Mouse (Mus musculus): ENCODE measurements around the gene Rab42. TPM values are rescaled to one million over a fixed set of nuclear protein-coding genes. Genes with fewer than 3 reads are reported as not detected.
A peak's percentile ranks its signal among the peaks of the same experiment; 100 is the strongest.
"Not testable (repeated sequence)": the region's sequence is repeated elsewhere in the genome, so short reads cannot be mapped to it uniquely, and the experiment has no call there.

Rab42 gene
- polyA plus RNA-seq, 1 experiment from 2014 or later: 1.5 TPM

- H3K4me1 ChIP-seq: no peaks in the 10 kb centered on the region
- H3K9me3 ChIP-seq (replicated peaks): no peaks in the 10 kb centered on the region
- no peak overlapping the region for H3K27ac ChIP-seq
- H3K27me3 ChIP-seq: no peaks in the 10 kb centered on the region
- ATAC-seq (ENCODE audit: low FRiP score): no peak
- H3K9ac ChIP-seq: no peak overlapping the region
- H3K4me3 ChIP-seq: no peak overlapping the region
- 47% methylated on average over 4 of the region's 4 CpGs for WGBS
- H3K36me3 ChIP-seq: peaks cover 44% of the 10 kb centered on the region
- no peak overlapping the region for H3K4me2 ChIP-seq (replicated peaks)
Observed at GRCm38 (mm10) chr4:132292988-132293387, 10.2 kb downstream of the Rab42 start.

DNA sequence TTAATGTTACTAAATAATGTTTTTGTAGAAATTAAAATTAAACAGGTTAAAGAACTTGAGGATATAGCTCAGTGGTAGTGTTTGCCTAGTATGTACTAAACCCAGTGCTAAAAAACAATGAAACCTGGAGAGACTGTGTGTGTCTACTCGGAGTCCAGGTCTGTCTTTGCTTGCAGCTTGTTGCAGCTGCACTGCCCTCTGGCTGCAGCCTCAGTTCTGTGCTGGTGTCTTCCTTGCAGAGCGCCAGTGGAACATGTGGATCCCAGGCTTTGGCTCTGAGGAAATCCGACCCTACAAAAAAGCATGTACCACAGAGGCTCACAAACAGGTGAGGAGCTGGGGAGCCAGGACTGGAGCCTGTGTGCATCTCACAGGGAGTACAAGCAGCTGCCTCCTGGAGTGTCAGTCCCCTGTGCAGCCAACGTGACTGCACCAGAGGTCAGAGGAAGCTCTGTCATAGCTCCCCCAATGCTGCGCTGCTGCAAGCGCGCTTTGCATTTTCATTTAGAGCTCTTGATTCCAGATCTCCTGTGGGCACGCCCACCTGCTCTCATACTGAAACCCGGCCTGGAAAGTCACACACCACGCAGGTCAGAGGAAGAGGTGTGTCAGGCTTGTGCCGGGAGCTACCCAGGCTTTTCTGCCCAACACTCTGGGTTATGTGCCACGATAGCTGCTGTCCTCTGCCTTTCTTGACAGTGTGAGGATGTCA is 11.4 kb downstream of the Rab42 start:
- no peak overlapping the region for H3K27ac ChIP-seq
- no peak overlapping the region for H3K9ac ChIP-seq
- H3K4me1 ChIP-seq: no peaks in the 10 kb centered on the region
- no peak overlapping the region for H3K4me3 ChIP-seq
- no peaks in the 10 kb centered on the region for H3K27me3 ChIP-seq
- no peak for ATAC-seq (ENCODE audit: low FRiP score)
- H3K9me3 ChIP-seq (replicated peaks): no peaks in the 10 kb centered on the region
- H3K4me2 ChIP-seq (replicated peaks): no peak overlapping the region
- WGBS: 82% methylated on average over 12 of the region's 12 CpGs
- peaks cover 50% of the 10 kb centered on the region for H3K36me3 ChIP-seq

GRCm38 (mm10) chr4:132291056-132291455 is 12.1 kb downstream of the Rab42 start:
- no peak for ATAC-seq (ENCODE audit: low FRiP score)
- Histone ChIP-seq H3K9me3 (replicated peaks) (no peaks in the 10 kb centered on the region), H3K4me2 (replicated peaks) (no peak overlapping the region), H3K27me3 (no peaks in the 10 kb centered on the region), H3K27ac (no peak overlapping the region), H3K4me3 (no peak overlapping the region), H3K9ac (no peak overlapping the region), H3K36me3 (peaks cover 55% of the 10 kb centered on the region), H3K4me1 (no peaks in the 10 kb centered on the region)
- 93% methylated on average over 4 of the region's 4 CpGs for WGBS

DNA sequence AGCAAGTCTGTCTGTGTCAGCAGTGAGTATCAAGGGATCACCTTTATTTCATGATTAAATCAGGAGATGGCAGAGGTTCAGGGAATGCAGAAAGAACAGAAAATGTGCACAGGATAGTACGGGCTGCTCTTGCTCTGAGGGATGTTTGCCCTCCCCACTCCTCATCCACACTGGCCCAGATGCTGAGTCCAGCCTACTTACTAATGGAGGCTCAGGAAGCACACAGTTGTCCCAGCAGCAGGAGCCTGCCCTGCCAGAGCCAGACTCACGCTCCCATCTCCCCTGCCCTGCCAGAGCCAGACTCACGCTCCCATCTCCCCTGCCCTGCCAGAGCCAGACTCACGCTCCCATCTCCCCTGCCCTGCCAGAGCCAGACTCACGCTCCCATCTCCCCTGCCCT is 14.3 kb downstream of the Rab42 start:
- H3K27me3 ChIP-seq; H3K4me1 ChIP-seq; H3K27ac ChIP-seq; ATAC-seq (ENCODE audit: low FRiP score); H3K4me2 ChIP-seq (replicated peaks); H3K9ac ChIP-seq; H3K9me3 ChIP-seq (replicated peaks); H3K4me3 ChIP-seq: not testable (repeated sequence)
- peaks cover 67% of the 10 kb centered on the region for H3K36me3 ChIP-seq
- 92% methylated on average over 3 of the region's 5 CpGs for WGBS

- WGBS: 96% methylated on average over 3 of the region's 3 CpGs
- no peaks in the 10 kb centered on the region for H3K27me3 ChIP-seq
- H3K4me3 ChIP-seq: no peak overlapping the region
- peaks cover 4% of the 10 kb centered on the region; the same call in 1 of the 2 replicates for H3K36me3 ChIP-seq
- H3K9me3 ChIP-seq (replicated peaks): no peaks in the 10 kb centered on the region
- H3K4me1 ChIP-seq: peaks cover 20% of the 10 kb centered on the region
- ATAC-seq (ENCODE audit: low FRiP score): no peak
- H3K4me2 ChIP-seq (replicated peaks): no peak overlapping the region
- no peak overlapping the region for H3K27ac ChIP-seq
- H3K9ac ChIP-seq: no peak overlapping the region; the same call in 1 of the 2 replicates
Observed at GRCm38 (mm10) chr4:132275949-132276348, 27.2 kb downstream of the Rab42 start.

DNA sequence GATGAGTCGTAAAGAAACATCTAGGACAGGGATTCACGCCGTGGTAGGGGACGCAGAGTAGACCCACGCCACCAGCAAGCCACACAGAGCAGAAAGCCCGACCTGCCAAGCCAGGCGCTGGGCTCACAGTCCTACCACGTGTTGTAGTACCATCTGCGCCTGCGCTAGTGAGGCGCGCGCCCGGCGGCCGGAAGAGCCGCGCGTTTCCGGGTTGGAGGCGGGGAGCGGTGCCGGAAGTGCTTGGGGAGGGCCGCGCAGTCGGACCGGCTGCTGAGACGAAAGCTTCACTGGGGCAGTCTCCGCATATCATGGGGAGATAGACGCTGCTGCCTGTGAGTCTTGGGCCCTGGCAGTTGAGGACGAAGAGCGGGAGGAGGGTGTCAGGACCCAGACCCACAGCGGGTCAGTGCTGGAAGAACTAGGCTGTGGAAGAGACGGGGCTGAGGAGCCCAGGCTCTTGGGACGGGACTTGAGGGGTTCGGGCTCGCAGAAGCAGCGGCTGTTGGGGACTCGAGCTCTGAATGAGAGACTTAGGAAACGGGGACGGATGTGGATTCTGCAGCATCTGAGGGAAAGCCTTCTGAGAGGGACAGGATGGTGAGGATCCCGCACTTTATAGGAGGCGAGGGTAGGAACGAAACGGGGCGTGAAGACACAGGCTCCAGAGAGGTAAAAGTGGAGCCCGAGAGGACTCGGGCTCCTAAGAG is 28.9 kb downstream of the Rab42 start, which contains the start of gene Taf12:
Gene Taf12, plus strand, starts transcription at position 220 of the 707 bp plus-strand sequence.
- WGBS: under 1% methylated on average over 48 of the region's 48 CpGs
- Histone ChIP-seq H3K36me3 (no peaks in the 10 kb centered on the region), H3K9ac (peak within 1 kb of the TSS; percentile 83), H3K4me3 (peak within 1 kb of the TSS; percentile 71), H3K4me2 (replicated peaks) (peak within 1 kb of the TSS; percentile 93), H3K27ac (peak within 1 kb of the TSS; percentile 92), H3K9me3 (replicated peaks) (no peaks in the 10 kb centered on the region), H3K4me1 (peaks cover 23% of the 10 kb centered on the region), H3K27me3 (no peaks in the 10 kb centered on the region)
- ATAC-seq (ENCODE audit: low FRiP score): peak; percentile 91

GRCm38 (mm10) chr4:132273166-132273565 is 30.0 kb downstream of the Rab42 start:
- ATAC-seq (ENCODE audit: low FRiP score): no peak
- no peaks in the 10 kb centered on the region for H3K9me3 ChIP-seq (replicated peaks)
- no peaks in the 10 kb centered on the region for H3K36me3 ChIP-seq
- no peak overlapping the region for H3K9ac ChIP-seq
- H3K27me3 ChIP-seq: no peaks in the 10 kb centered on the region
- H3K4me3 ChIP-seq: no peak overlapping the region
- H3K4me1 ChIP-seq: peaks cover 23% of the 10 kb centered on the region
- H3K4me2 ChIP-seq (replicated peaks): peak overlapping the region; percentile 93
- WGBS: 79% methylated on average over 2 of the region's 2 CpGs
- H3K27ac ChIP-seq: no peak overlapping the region

DNA sequence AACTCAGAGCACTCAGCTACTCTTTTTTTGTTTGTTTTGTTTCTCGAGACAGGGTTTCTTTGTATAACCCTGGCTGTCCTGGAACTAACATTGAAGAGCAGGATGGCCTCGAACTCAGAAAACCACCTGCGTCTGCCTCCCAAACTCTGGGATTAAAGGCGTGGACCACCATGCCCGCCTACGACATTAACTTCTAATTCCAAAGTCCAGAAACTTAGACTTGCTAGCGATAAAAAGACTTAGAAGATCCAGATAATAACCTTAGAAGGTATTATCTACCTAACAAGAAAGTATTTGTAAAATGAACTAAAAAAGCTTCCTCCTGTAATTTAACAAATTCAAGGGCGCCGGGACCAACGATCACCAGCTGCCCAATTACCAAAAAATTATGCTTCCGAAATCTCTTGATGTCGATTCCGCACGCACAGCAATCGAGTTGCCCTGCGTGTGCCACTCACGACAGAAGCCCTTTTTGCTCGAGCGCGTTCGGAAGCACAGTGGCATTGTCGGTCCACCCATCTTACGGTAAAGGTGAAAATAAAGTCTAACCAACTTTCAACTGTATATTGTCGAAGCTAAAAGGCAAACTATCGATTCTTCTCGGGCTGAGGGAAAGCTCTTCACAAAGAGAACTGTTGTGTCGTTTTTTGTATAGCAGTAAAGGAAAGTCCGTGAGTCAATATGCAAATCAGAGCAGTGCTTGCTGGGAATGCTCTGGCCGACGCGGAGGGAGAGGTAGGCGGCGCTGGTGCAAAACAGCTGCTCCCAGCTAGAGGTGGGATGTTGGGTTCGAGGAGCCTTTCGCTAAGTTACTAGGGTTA is 33.2 kb downstream of the Rab42 start:
- Histone ChIP-seq H3K27ac (peak overlapping the region; percentile 92), H3K9me3 (replicated peaks) (no peaks in the 10 kb centered on the region), H3K4me2 (replicated peaks) (peak overlapping the region; percentile 46), H3K27me3 (no peaks in the 10 kb centered on the region), H3K36me3 (no peaks in the 10 kb centered on the region), H3K4me1 (peaks cover 12% of the 10 kb centered on the region), H3K4me3 (peak overlapping the region; percentile 18; the same call in 1 of the 2 replicates), H3K9ac (peak overlapping the region; percentile 59; the same call in 1 of the 2 replicates)
- ATAC-seq (ENCODE audit: low FRiP score): peak; percentile 75
- WGBS: under 1% methylated on average over 35 of the region's 35 CpGs

DNA sequence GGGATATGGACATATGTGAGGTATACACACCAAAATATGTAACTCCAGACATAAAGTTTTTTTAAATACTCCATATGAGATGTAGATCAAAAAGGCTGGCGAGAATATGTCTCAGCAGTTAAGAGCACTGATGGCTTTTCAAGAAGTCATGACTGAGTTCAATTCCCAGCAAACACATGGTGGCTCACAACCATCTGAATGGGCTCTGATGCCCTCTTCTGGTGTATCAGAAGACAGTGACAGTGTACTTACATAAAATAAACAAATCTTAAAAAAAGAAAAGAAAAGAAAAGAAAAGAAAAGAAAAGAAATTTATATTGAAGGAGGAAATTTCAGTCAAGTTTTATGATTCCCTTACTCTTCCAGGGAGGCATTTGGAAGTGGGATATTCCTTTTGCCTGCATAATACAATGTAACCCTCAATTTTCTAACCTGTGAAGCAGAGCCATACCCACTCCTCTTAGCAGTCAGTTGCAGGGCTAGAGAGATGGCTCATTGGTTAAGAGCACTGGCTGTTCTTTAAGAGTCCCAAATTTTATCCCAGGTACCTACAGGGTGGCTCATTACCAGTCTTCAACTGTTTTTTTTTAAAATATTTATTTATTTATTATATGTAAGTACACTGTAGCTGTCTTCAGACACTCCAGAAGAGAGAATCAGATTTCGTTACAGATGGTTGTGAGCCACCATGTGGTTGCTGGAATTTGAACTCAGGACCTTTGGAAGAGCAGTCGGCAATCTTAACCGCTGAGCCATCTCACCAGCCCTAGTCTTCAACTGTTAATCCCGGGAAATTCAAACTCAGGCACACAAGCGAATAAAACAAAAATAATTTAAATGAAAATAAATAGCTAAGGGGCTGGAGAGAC is 34.1 kb downstream of the Rab42 start:
- WGBS: 16% methylated on average over 6 of the region's 6 CpGs
- peaks cover 11% of the 10 kb centered on the region for H3K4me1 ChIP-seq
- H3K36me3 ChIP-seq: no peaks in the 10 kb centered on the region
- no peak overlapping the region for H3K4me3 ChIP-seq
- H3K27ac ChIP-seq: peak overlapping the region; percentile 92; the same call in 1 of the 2 replicates
- no peak overlapping the region for H3K4me2 ChIP-seq (replicated peaks)
- H3K9me3 ChIP-seq (replicated peaks): no peaks in the 10 kb centered on the region
- no peak overlapping the region for H3K9ac ChIP-seq
- H3K27me3 ChIP-seq: no peaks in the 10 kb centered on the region
- no peak for ATAC-seq (ENCODE audit: low FRiP score)

GRCm38 (mm10) chr4:132266835-132267349 is 36.3 kb downstream of the Rab42 start:
- H3K4me1 ChIP-seq: peaks cover 6% of the 10 kb centered on the region
- H3K4me2 ChIP-seq (replicated peaks): no peak overlapping the region
- no peaks in the 10 kb centered on the region for H3K36me3 ChIP-seq
- no peak overlapping the region for H3K4me3 ChIP-seq
- no peaks in the 10 kb centered on the region for H3K27me3 ChIP-seq
- 83% methylated on average over 3 of the region's 3 CpGs for whole genome bisulfite sequencing
- ATAC-seq (ENCODE audit: low FRiP score): no peak
- no peaks in the 10 kb centered on the region for H3K9me3 ChIP-seq (replicated peaks)
- no peak overlapping the region for H3K27ac ChIP-seq
- no peak overlapping the region for H3K9ac ChIP-seq

DNA sequence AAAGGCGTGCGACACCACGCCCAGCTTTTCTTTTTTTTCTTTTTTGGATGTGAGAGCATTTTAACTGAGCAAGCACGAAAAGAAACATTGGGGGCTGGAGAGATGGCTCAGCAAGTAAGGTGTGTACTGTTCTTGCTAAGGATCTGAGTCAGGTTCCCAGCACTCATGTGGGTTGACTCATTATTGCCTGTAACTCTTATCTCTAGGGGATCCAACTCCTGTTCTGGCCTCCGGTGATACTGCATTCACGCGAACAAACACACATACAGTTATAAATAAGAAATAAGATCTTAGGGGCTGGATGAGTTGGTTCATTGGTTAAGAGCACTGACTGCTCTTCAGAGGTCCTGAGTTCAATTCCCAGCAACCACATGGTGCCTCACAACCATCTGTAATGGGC is 39.9 kb downstream of the Rab42 start:
- H3K9ac ChIP-seq: no peak overlapping the region
- 97% methylated on average over 7 of the region's 7 CpGs for WGBS
- no peak overlapping the region for H3K4me3 ChIP-seq
- no peak for ATAC-seq (ENCODE audit: low FRiP score)
- H3K27me3 ChIP-seq: no peaks in the 10 kb centered on the region
- peaks cover 23% of the 10 kb centered on the region for H3K4me1 ChIP-seq
- no peaks in the 10 kb centered on the region for H3K9me3 ChIP-seq (replicated peaks)
- H3K36me3 ChIP-seq: no peaks in the 10 kb centered on the region
- no peak overlapping the region for H3K4me2 ChIP-seq (replicated peaks)
- H3K27ac ChIP-seq: no peak overlapping the region
